Mouse (Mus musculus) lung, embryonic 16.5 days (tissue): ENCODE results near the gene Nuak2. TPM values are rescaled to one million over a fixed set of nuclear protein-coding genes. Genes with fewer than 3 reads are reported as not detected.

Experiments
- ATAC-seq: fragments of 200-750 bp; cut with Nextera tagmentation; 2 replicates; pipeline ENCODE4 v1.8.0; 2017; ENCODE audit warnings: low read depth, mild to moderate bottlenecking, moderate library complexity
- H3K27ac ChIP-seq: fragments of 300-500 bp; sonication (generic); 2 replicates; pipeline ENCODE4 v1.5.1; 2014; ENCODE audit warnings: mild to moderate bottlenecking, control low read depth, low read length
- H3K27me3 ChIP-seq: fragments of 300-500 bp; sonication (generic); 2 replicates; pipeline ENCODE4 v1.6.1; 2014; ENCODE audit warnings: low read depth, low read length, mixed read lengths; ENCODE audit not compliant: control insufficient read depth, insufficient read depth
- H3K36me3 ChIP-seq: fragments of 300-500 bp; sonication (generic); 2 replicates; pipeline ENCODE4 v1.6.1; 2014; ENCODE audit warnings: low read length; ENCODE audit not compliant: control insufficient read depth, insufficient read depth
- H3K4me1 ChIP-seq: fragments of 300-500 bp; sonication (generic); replicated peaks from 2 replicates; pipeline ENCODE4 v1.6.1; 2014; ENCODE audit warnings: low read length, mixed read lengths; ENCODE audit not compliant: control insufficient read depth, insufficient read depth
- H3K4me2 ChIP-seq: fragments of 300-500 bp; sonication (generic); 2 replicates; pipeline ENCODE4 v1.6.1; 2014; ENCODE audit warnings: low read depth, low read length, control low read depth
- H3K4me3 ChIP-seq: fragments of 300-500 bp; sonication (generic); 2 replicates; pipeline ENCODE4 v1.5.1; 2014; ENCODE audit warnings: mild to moderate bottlenecking, low read length, control low read depth
- H3K9ac ChIP-seq: fragments of 300-500 bp; sonication (generic); 2 replicates; pipeline ENCODE4 v1.6.1; 2014; ENCODE audit warnings: low read length, control low read depth
- H3K9me3 ChIP-seq: fragments of 300-500 bp; sonication (generic); 2 replicates; pipeline ENCODE4 v1.6.1; 2016; ENCODE audit warnings: low read length; ENCODE audit not compliant: control insufficient read depth
- WGBS: fragments of 180-500 bp; shearing (Covaris S2); extraction: QIAGEN DNeasy Blood & Tissue Kit; methylation state at CpG from one replicate; pipeline ENCODE4 v1.1.7; 2014; 5-methylcytosine and 5-hydroxymethylcytosine counted together
- polyA plus RNA-seq: library from polyadenylated mRNA; unstranded; fragments of >200 nt; fragmentation: Nextera tagmentation; extraction: Ambion mirVana; gene quantifications from 2 replicates; pipeline ENCODE4 v1.2.1, GENCODE M21; 2015

Gene Nuak2
- polyA plus RNA-seq, 1 experiment from 2014 or later = 23.4 TPM

DNA sequence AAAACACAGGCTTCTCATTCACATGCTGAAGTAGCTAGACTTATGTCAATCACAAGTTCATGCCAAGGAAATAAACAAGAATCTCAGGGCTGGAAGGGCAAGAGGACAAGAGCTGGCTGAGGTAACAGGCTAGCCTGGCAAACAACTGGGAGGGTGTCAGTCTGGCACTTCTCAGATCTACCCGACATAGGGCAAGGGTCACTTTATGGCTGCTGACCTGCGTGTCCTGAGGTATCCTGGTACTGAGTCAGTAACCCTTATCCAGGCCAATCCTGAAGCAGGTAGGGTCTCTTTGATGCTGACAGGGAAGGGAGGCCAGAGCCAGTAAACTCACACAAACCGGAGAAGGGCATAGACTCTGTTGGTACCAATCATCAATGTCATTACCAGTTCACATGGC lies 12.6 kb downstream of the Nuak2 start:
- WGBS = 69% methylated on average over 3 of the region's 3 CpGs
- Histone ChIP-seq H3K4me3 (no peak overlapping the region), H3K4me2 (no peak overlapping the region), H3K9me3 (no peaks in the 10 kb centered on the region), H3K27me3 (no peaks in the 10 kb centered on the region), H3K9ac (no peak overlapping the region), H3K36me3 (peaks cover 23% of the 10 kb centered on the region), H3K4me1 (peaks cover 20% of the 10 kb centered on the region), H3K27ac (no peak overlapping the region)
- ATAC-seq = no peak

DNA sequence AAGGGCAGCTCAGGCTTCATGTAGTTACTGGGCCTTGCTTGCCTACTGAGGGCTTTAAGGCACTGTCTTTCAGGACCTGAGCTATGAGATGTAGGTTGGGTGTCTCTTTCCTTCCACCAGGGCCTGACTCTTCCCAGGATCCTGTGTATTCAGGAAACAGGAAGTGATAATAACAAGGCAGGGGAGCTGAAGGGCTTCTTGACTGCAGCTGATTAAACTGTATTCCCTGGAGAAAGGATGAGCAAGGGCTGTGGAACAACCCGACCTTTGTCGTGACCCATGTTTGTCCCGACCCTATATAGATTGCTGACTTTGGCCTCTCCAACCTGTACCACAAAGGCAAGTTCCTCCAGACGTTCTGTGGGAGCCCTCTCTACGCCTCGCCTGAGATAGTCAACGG lies 13.7 kb downstream of the Nuak2 start:
- H3K27ac ChIP-seq = no peak overlapping the region
- H3K27me3 ChIP-seq = no peaks in the 10 kb centered on the region
- no peak for ATAC-seq
- 73% methylated on average over 7 of the region's 7 CpGs for WGBS
- no peak overlapping the region for H3K4me2 ChIP-seq
- peaks cover 23% of the 10 kb centered on the region for H3K36me3 ChIP-seq
- peaks cover 31% of the 10 kb centered on the region for H3K4me1 ChIP-seq
- no peak overlapping the region for H3K9ac ChIP-seq
- no peaks in the 10 kb centered on the region for H3K9me3 ChIP-seq
- H3K4me3 ChIP-seq = no peak overlapping the region

DNA sequence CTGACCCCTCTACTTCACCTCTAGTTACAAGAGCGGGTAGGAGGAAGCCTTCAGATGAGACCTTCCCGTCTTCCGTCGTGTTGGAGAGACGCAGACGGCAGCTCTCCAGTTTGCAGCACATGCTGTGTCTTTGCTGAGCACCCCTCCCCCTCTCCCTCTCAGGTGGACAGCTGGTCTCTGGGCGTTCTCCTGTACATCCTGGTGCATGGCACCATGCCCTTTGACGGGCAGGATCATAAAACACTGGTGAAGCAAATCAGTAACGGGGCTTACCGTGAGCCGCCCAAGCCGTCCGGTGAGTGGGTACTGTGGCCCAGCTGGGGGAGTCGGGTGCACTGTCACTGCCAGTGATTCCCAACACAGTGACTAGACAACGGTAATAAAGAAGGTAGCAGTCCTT lies 14.5 kb downstream of the Nuak2 start:
- peaks cover 38% of the 10 kb centered on the region for H3K4me1 ChIP-seq
- 83% methylated on average over 15 of the region's 15 CpGs for WGBS

DNA sequence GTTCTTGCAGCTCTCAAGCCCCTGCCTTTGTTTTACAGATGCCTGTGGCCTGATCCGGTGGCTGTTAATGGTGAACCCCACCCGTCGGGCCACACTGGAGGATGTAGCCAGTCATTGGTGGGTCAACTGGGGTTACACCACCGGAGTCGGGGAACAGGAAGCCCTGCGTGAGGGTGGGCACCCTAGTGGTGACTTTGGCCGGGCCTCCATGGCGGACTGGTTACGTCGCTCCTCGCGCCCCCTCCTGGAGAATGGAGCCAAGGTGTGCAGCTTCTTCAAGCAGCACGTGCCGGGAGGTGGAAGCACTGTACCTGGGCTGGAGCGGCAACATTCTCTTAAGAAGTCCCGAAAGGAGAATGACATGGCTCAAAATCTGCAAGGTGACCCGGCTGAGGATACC lies 15.4 kb downstream of the Nuak2 start:
- ATAC-seq = no peak
- Histone ChIP-seq H3K4me2 (no peak overlapping the region), H3K9me3 (no peaks in the 10 kb centered on the region), H3K36me3 (peaks cover 23% of the 10 kb centered on the region), H3K27me3 (no peaks in the 10 kb centered on the region), H3K4me3 (no peak overlapping the region), H3K9ac (no peak overlapping the region), H3K4me1 (peaks cover 43% of the 10 kb centered on the region), H3K27ac (no peak overlapping the region)
- 86% methylated on average over 17 of the region's 17 CpGs for WGBS

More for the DNA sequence above, 14.5 kb downstream of the Nuak2 start:
- ATAC-seq = no peak
- H3K27me3 ChIP-seq = no peaks in the 10 kb centered on the region
- H3K4me2 ChIP-seq = no peak overlapping the region
- no peak overlapping the region for H3K4me3 ChIP-seq
- peaks cover 23% of the 10 kb centered on the region for H3K36me3 ChIP-seq
- no peaks in the 10 kb centered on the region for H3K9me3 ChIP-seq
- no peak overlapping the region for H3K27ac ChIP-seq
- H3K9ac ChIP-seq = no peak overlapping the region

DNA sequence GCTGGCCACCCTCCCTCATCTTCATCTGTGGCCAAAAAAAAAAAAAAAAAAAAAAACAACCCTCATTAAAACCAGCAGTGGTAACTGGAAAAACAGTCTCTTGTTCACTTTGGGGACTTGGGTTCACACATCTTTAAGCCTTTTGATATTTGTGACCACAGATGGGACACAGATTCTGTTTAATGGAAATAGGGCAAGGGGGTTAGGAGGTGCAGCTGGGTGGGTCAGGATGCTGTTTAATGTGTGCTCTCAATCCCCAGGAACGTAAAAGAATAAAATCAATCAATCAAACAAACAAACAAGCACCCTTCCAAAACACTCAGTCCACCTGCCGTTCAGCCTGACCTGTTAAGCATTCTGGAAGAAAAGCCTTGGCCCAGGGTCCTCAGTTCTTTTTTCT lies 17.3 kb downstream of the Nuak2 start:
- Histone ChIP-seq H3K4me2 (no peak overlapping the region), H3K27me3 (no peaks in the 10 kb centered on the region), H3K9me3 (no peaks in the 10 kb centered on the region), H3K9ac (no peak overlapping the region), H3K4me3 (no peak overlapping the region), H3K27ac (peak overlapping the region; percentile 92), H3K4me1 (peaks cover 53% of the 10 kb centered on the region), H3K36me3 (peaks cover 18% of the 10 kb centered on the region)
- no peak for ATAC-seq
- 4% methylated on average over 2 of the region's 2 CpGs for WGBS

DNA sequence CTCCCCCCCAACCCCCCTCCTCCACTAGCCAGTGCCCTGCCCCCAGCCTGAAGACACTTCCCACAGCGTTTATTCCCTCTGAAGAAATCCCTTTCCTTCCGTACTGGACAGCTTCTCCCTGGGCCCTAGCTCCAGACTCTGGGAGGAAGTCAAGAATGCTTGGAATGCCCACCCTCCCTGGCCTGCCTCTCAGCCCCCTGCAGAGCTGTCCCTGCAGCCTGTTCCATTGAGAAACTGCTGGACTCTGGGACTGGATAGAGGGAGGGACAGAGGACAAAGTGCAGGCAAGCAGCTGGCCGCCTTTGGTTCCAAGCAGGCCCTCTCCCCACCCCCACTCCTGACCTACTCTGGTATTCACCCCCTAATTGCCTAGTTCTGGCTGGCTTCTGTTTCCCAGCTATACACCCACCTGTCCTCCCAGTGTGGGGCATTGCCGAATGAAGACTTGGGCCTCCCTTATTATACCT lies 17.8 kb downstream of the Nuak2 start:
- WGBS = 3% methylated on average over 4 of the region's 4 CpGs
- Histone ChIP-seq H3K27ac (peak overlapping the region; percentile 92), H3K4me2 (no peak overlapping the region)

DNA sequence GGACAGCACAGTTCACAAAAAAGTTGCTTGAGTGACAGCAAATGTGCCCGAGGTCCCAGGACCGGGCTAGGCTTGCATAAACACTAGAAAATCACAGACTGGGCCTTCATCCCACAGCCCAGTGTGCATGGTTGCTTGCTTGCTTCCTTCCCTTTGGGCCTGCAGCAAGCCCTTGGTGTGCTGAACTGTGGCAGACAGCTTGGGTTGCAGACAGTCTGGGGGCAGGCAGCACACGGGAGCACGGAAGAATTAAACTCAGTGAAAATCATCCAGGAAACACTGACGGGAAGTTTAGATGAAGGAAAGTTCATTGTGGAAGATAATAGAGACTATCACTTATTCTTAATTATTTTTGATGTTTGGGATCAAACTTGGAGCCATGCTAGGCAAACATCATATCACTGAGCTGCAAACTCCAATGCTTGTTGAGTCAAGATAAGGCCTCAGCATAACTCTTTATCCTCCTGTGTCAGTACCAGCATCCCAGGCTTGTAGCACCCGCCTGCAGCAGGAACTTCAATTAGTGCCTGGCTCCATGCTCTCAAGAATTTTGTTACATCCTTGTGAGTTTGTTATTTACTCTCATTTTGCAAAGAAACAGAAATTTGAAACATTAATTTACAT lies 18.4 kb downstream of the Nuak2 start:
- 16% methylated on average over 6 of the region's 6 CpGs for WGBS
- no peak overlapping the region for H3K4me3 ChIP-seq
- peak overlapping the region; percentile 5; the same call in 1 of the 2 replicates for H3K9ac ChIP-seq
- ATAC-seq = peak; percentile 40
- no peaks in the 10 kb centered on the region for H3K9me3 ChIP-seq
- H3K27me3 ChIP-seq = no peaks in the 10 kb centered on the region
- peaks cover 56% of the 10 kb centered on the region for H3K4me1 ChIP-seq
- H3K4me2 ChIP-seq = no peak overlapping the region
- peak overlapping the region; percentile 92 for H3K27ac ChIP-seq
- H3K36me3 ChIP-seq = peaks cover 16% of the 10 kb centered on the region

More for the DNA sequence above, 17.8 kb downstream of the Nuak2 start:
- peaks cover 56% of the 10 kb centered on the region for H3K4me1 ChIP-seq
- peaks cover 16% of the 10 kb centered on the region for H3K36me3 ChIP-seq
- peak overlapping the region; percentile 5; the same call in 1 of the 2 replicates for H3K9ac ChIP-seq
- peak; percentile 96 for ATAC-seq
- no peak overlapping the region for H3K4me3 ChIP-seq
- no peaks in the 10 kb centered on the region for H3K9me3 ChIP-seq
- H3K27me3 ChIP-seq = no peaks in the 10 kb centered on the region

DNA sequence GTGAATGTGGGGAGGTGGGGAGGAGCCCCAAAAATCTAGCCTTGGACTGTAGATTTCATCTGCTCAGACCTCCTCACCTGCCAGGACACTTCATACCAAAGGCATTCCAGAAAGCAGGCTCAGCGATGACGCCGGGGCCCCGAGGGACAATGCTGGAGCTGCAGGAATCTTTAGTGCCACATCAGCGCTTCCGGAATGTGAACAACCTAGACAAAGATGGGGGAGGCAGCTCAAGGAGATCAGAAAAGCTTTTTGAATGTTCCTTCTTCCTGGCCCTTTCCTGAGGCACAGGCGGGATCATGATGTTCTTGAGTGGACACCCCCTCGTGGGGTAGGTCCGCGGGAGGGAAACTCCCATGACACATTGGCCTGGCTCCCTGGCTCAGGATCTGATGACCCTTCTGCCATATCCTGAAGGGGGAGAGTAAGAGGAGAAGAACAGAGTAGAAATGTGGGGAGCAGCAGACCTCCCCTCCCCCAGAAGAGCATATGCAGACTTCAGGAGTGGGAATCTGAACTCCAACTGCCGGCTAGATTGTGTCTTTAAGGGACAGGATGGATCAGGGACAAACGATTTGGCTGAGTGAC lies 19.5 kb downstream of the Nuak2 start:
- ATAC-seq = no peak
- Histone ChIP-seq H3K27me3 (no peaks in the 10 kb centered on the region), H3K9ac (no peak overlapping the region), H3K4me3 (no peak overlapping the region), H3K4me1 (peaks cover 56% of the 10 kb centered on the region), H3K4me2 (no peak overlapping the region), H3K9me3 (no peaks in the 10 kb centered on the region), H3K36me3 (peaks cover 9% of the 10 kb centered on the region), H3K27ac (peak overlapping the region; percentile 92)
- 42% methylated on average over 12 of the region's 12 CpGs for WGBS

DNA sequence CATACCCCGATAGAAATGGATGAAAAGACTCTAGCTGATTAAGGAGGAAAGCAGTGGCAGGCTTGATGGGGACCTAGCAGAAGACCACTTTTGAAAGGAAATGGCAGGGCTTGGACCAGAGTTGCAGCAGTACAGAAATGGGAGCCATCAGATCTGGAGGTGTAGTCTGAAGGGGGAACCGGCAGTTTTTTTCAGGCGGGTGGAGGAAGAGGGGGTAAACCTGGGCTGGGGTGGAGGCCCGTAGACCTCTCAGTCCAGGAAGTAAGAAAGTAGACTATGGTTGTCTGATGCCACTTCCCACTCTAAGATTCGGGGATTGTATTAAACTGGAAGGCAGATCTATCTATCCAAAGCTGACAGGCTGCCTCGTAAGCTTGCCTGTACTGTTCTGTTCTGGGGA lies 21.0 kb downstream of the Nuak2 start:
- H3K4me2 ChIP-seq = no peak overlapping the region
- no peak overlapping the region; the same call in 1 of the 2 replicates for H3K9ac ChIP-seq
- peak overlapping the region; percentile 50 for H3K27ac ChIP-seq
- 54% methylated on average over 6 of the region's 6 CpGs for WGBS
- no peaks in the 10 kb centered on the region for H3K27me3 ChIP-seq
- H3K4me3 ChIP-seq = no peak overlapping the region
- H3K36me3 ChIP-seq = peaks cover 6% of the 10 kb centered on the region
- H3K9me3 ChIP-seq = no peaks in the 10 kb centered on the region
- no peak for ATAC-seq
- H3K4me1 ChIP-seq = peaks cover 58% of the 10 kb centered on the region
